Mouse (Mus musculus) embryo, embryonic 10.5 days (tissue): Measurements from ENCODE around the gene Zdhhc21.

Experiments
- DNase-seq: peaks from one replicate; pipeline ENCODE4 v3.0.0-alpha.2; 2015; ENCODE audit warnings: low spot score

Gene Zdhhc21

GRCm38 (mm10) chr4:82863316-82863715 lies 3.6 kb upstream of the Zdhhc21 start:
- no peak for DNase-seq

- no peak for DNase-seq
These were observed 1.7 kb upstream of the Zdhhc21 start for GRCm38 (mm10) chr4:82861451-82861850.

DNA sequence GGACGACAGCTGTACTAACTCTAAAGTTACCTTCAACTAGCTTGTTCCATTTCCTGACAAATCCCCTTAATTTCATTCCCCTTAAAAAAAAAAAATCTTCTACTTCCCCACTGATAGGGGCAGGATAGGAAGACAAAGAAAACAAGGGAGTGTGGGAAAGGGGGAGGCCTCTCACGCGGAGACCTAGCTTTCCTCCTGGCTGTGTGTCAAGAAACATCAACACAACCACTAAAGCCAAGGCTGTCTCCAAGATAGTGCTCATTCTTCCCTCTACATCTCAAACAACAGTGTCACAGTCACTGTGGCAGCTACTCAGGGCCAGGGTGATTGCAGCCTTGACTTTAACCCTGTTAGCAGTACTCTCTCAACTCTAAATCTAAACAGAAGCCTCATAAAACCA lies 808 bp upstream of the Zdhhc21 start:
- DNase-seq: no peak

DNA sequence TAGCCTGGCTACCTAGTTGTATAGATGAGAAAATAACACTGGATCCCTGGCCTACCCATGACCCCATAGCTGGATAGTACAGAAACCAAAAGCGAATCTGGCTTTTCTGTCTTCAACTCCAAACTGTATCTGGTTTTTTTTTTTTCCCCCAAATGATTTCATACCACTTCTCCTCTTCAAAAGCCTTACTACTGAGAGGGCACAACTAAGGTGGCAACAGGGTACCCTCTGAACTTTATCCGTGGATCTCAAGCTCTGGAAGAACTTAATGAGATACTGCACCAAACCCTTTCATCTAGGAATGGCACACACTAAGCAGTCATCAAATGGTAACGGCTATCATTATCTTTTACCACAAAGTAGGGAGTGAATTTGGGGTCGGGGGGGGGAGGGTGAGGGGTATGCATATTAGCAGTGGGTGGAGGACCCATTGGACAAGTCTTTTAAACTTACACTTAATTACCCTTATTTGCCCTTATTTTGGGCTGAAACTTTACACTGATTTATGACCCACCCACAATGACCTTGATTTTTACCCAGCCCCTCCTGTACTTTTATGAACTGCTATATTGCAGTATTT lies 1.2 kb downstream of the Zdhhc21 start:
- DNase-seq: no peak

DNA sequence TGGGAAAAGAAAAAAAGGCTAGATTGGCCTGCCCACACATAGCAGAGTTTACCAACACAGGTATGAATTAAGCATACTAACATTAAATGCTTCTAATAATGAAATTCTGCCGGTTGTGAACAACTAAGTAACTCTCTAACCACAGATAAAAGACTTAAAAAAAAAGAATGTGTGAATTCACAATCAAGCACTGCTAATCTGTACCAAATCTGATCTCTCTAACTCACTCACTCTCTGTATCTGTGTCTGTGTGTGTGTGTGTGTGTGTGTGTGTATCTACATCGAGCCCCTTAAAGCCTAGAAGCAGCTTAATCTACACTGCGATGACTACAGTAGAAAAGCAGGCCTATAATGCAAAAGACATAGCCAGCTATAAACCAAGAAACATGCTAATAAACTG lies 2.8 kb downstream of the Zdhhc21 start:
- DNase-seq: no peak

DNA sequence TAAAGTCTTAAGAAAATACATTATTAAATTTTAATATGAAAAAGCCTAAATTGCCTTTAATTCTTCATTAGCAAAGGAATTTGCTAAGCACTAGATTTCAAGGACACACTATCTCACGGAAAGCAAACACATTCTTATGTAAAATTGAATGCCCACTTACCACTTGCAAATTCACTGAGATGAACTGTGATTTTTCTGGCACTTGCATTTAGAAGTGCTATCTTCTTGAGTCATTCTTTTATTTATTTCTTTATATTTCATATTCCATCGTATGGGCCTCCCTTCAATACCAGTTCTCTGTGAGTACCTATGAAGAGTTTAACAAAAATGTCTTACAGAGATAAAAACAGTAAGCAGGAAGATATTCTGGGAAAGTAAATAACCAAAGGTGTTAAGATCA lies 5.9 kb downstream of the Zdhhc21 start:
- no peak for DNase-seq

DNA sequence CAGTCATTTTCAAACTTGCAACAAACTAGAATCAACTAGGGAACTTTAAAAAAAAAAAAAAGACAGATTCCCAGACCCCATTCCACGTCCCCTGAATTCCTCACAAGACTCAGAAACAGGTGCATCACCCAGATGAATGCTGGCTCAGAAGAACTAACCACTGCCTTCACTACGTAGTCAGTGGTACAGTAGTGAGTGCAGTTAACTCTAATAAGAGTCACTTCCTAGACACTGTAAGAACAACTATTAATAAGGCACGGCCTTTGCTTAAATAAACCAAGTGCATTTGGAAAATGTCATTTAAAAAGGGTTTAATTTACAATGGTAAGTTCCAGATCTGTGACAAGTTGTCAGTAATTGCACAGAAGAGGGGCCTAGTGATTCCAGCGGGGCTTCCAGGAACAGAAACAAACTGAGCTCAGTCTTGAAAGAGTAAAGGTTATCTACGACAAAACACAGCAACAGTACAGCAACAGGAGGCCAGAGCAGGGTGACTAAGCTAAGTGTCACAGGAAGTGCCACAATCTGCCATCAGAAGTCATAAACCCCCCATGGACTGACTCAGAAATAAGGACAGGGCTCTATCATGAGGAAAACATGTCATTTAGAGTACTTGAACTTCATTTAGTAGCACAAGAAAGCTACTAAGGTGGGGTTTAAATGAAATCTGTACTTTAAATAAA lies 11.1 kb downstream of the Zdhhc21 start:
- DNase-seq: no peak

- DNase-seq: peak; percentile 55
These were observed 22.1 kb downstream of the Zdhhc21 start for GRCm38 (mm10) chr4:82837526-82838240.

DNA sequence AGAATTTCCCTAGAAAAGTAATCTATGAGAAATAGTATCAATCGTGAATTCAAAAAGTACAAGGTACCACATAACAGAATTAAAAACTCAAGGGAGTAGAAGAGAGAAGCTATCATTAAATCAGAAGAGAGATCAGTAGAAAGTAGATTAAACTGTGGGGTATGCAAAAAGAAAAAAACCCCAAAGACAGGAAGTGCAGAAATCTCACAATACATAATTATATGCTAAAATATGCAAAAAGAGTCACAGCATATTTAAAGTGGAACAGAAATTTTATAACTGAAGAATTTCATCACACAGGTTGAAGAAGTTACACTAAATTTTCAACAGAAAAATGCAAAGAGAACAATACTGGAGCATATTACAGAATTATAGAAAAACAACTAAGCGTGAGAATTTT lies 28.6 kb downstream of the Zdhhc21 start:
- DNase-seq: no peak

GRCm38 (mm10) chr4:82829429-82829828 lies 30.3 kb downstream of the Zdhhc21 start:
- DNase-seq: no peak

- DNase-seq: no peak
These were observed 32.8 kb downstream of the Zdhhc21 start for GRCm38 (mm10) chr4:82827001-82827400.

GRCm38 (mm10) chr4:82817833-82818232 lies 41.9 kb downstream of the Zdhhc21 start:
- DNase-seq: no peak

DNA sequence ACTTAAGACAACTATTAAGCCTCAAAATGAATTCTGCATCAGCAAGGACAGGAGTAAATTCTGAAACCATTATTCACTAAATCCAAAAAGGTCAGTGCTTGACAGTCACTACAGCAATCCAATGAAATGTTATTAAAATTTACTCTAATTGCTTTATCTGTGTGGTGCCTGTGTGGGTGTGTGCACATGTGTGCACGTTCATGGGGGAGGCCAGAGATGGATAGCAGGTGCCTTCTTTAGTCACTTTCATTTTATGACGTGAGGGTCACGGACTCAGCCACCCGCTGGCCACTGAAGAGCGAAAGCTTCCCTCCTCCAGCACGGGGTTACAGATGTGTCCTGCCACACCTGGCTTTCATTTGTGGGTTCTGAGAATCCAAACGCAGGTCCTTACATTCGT lies 43.4 kb downstream of the Zdhhc21 start:
- DNase-seq: no peak

GRCm38 (mm10) chr4:82815296-82815695 lies 44.5 kb downstream of the Zdhhc21 start:
- DNase-seq: peak; percentile 29

DNA sequence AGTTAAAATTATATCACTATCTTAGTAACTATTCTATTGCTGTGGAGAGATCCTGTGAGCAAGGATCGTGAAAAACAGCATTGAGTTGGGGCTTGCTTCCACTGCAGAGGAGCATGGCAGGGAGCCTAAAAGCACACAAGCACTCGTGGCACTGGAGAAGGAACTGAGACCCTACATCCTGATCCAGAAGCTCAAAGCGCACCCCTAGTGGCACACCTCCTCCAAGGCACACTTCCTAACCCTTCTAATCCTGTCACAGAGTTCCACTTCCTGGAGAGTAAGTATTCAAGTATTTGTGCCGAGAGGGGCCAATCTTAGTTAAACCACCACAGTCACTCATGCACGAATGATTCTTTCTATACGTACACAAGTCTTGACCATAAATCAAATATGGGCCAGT lies 46.4 kb downstream of the Zdhhc21 start:
- peak; percentile 31 for DNase-seq

DNA sequence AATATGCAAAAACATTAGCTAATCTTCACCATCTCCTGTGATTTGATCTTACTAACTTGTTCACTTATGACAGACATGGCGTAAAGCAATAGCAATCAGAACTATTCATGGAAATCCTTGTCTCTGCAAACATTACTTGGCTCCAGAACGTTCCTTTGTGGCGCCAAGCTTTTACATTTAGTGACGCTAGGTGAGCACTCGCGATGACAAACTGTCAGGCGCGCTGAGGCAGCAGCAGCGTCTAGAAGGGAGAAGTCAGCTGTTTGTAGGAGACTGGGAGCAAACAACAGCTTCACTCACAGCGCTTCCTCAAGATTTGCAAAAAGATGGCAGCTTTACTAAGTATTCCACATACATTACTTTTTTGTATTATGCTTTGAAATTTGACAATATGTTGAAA lies 51.9 kb downstream of the Zdhhc21 start:
- DNase-seq: no peak

- DNase-seq: no peak
These were observed 53.5 kb downstream of the Zdhhc21 start for GRCm38 (mm10) chr4:82806176-82806757.

GRCm38 (mm10) chr4:82804019-82804418 lies 55.7 kb downstream of the Zdhhc21 start:
- DNase-seq: peak; percentile 73

DNA sequence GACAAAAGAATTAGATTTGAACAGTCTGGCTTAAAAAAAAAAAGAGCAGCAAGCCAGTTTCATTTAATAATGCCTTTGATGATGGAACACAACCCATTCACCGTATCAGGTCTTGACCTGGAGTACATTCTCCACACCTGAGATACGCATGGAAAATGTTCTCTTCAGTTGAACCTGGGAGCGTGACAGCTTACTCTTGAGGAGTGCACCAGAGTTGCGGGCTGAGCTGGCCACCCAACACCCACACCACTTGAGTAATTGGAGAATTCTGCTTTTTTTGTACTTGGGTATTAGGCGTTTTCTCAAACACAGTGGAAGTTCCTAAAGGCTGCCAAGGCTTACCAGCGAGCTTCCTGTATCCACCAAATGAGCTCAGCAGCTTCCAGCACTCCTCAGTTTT lies 66.2 kb downstream of the Zdhhc21 start:
- no peak for DNase-seq

DNA sequence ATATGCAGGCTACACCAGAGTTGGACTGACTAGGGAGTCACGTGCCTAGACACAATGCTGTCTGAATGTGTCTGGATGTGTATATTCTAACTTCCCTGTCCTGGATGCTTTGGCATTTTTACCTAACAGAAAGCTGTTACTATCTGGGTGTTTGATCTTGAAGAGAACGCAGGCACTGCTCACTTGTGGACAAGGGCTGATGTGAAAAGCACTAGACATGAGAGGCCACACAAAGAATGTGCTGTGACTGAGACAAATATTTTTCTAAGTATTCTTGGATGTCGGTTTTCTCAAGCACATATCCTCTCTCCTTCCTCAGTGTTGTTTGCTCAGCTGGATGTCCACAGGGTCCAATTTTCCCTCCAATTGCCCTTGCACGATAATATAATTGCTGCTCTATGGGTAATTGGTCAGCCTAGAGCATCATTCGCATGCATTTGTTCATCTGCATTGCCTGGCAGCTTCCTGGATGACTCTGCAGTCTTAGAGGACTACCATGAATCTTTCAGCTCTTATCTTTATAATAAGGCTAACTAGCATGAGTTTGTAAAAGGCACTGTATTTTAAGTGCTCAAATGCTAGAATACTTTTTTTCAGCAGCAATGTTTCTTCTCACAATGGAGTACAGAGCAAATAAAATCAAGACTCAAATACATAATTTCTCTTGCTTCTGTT lies 66.7 kb downstream of the Zdhhc21 start:
- DNase-seq: peak; percentile 23

DNA sequence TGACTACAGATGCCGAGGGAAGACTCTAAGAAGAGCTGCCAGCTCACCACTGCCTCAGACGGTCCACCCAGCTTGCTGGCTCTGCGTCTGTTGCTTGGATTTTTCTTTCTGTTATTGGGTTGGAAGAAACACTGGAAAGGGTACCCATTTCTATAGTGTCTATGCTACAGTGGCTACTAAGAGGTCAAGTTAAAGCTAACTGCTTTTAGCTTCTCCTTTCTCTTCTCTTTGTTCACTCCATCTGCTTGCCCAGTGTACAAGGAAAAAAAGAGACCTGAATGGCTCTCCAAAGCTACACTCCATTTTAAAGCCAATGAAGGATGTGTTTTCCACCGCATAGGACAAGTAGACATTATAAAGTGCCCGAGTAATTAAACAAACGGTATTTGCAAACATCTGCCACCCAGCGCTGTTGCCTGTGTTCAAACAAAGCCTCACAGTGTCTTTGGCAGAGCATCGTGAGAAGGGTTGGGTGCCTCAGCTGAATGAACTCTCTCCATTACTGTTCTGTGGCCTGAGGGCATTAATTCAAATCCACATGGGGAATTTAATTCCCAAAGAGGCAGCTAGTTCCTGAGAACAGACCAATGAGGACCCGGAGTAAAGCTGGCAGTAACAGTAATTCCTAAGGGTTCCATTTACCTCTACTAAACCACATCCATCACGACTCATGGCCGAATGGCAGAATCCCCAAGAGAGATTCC lies 94.1 kb downstream of the Zdhhc21 start:
- no peak for DNase-seq

- no peak for DNase-seq
These were observed 96.2 kb downstream of the Zdhhc21 start for GRCm38 (mm10) chr4:82763586-82763985.
